12 mouse cellular contexts compared by ENCODE assay signal in genomic region chr9:72488523-72488922, GRCm38 (mm10).
"Had no signal": no experiment of that assay in that cellular context is flagged by ENCODE, and none has a peak within 500 bp of the region (broad histone marks: within the 10 kb centered on the region; RNA-seq: fewer than 3 reads in every experiment).

No protein-coding gene starts in this region.

- ATAC-seq: intestine, embryonic 15.5 days had no signal

- H3K36me3 ChIP-seq: intestine, embryonic 15.5 days; neural tube, embryonic 15.5 days had no signal

- DNase-seq: kidney, adult 18-20 months; kidney, postnatal 10 days; kidney, postnatal 4 days; midbrain, embryonic 14.5 days; thymus, postnatal 4 days had no signal

- H3K27me3 ChIP-seq: intestine, embryonic 15.5 days; lung, embryonic 15.5 days; neural tube, embryonic 15.5 days had no signal

- H3K9me3 ChIP-seq: intestine, embryonic 15.5 days; limb, embryonic 10.5 days; lung, embryonic 15.5 days; neural tube, embryonic 15.5 days had no signal

- H3K4me2 ChIP-seq: intestine, embryonic 15.5 days; lung, embryonic 15.5 days; neural tube, embryonic 15.5 days had no signal

- H3K27ac ChIP-seq: intestine, embryonic 15.5 days; layer of hippocampus, adult 2 months; limb, embryonic 10.5 days; lung, embryonic 15.5 days; neural tube, embryonic 15.5 days; stomach, postnatal 0 days had no signal

- H3K4me3 ChIP-seq: intestine, embryonic 15.5 days; layer of hippocampus, adult 2 months; limb, embryonic 10.5 days; lung, embryonic 15.5 days; myocyte; neural tube, embryonic 15.5 days had no signal

- H3K9ac ChIP-seq: intestine, embryonic 15.5 days; lung, embryonic 15.5 days; neural tube, embryonic 15.5 days had no signal
